1 mouse cellular context compared by ENCODE assay signal in genomic region chr12:76527245-76527881, GRCm38 (mm10).
TF ChIP-seq lines count a peak whose summit lies in the region.

No protein-coding gene starts in this region.

TF ChIP-seq in CH12.LX, 34 proteins besides CTCF, POLR2A, EP300 and RAD21 (continued from another document):
- TF ChIP-seq ZNF384 (IDR thresholded peaks at IDR 0.05; ENCODE audit: low read depth, low read length) = no peak
- peak; percentile 74 for TF ChIP-seq SIN3A (IDR thresholded peaks at IDR 0.05; ENCODE audit: low read length)
